Mouse (Mus musculus): ENCODE results near the gene Spint1. TPM values are rescaled to one million over a fixed set of nuclear protein-coding genes. Genes with fewer than 3 reads are reported as not detected.

The Spint1 gene
- polyA plus RNA-seq, 1 experiment = 367 TPM

DNA sequence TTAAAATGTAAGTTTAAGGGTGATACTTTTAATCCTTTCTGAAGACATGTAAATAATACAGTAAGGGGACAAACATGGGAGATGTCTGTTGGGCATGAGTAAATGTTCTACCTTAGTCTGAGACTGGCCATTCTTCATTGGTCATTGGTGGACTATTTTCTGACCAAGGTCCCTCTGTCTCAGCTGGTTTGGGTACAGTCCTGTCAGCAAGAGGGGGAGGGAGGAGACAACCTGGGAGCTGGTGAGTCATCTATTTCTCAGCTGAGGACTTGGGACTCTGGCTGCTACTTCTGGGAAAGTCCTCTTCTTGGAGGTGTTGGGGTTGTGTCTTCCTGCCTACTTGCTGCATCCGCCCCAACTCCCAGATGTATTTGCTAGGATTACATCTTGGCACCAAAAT, 37.0 kb downstream of the Spint1 start:
- H3K27ac ChIP-seq (ENCODE audit: insufficient read depth, low read depth, low read length) = no peak overlapping the region
- no peak for TF ChIP-seq POLR2A (IDR thresholded peaks at IDR 0.05; ENCODE audit: low read depth, low read length)
- TF ChIP-seq CTCF (IDR thresholded peaks at IDR 0.05; ENCODE audit: extremely low read depth, insufficient read length, insufficient replicate concordance, low read depth, low read length) = no peak
- WGBS = 42% methylated on average over 1 of the region's 1 CpGs
- peaks cover 13% of the 10 kb centered on the region for H3K4me1 ChIP-seq (ENCODE audit: control insufficient read depth, insufficient read depth, insufficient read length, low read length)
- H3K27me3 ChIP-seq (ENCODE audit: control insufficient read depth, insufficient read depth, low read length) = no peaks in the 10 kb centered on the region
- H3K36me3 ChIP-seq (ENCODE audit: control insufficient read depth, insufficient read depth, low read length) = no peaks in the 10 kb centered on the region
- H3K4me3 ChIP-seq (ENCODE audit: low read depth, low read length) = no peak overlapping the region

DNA sequence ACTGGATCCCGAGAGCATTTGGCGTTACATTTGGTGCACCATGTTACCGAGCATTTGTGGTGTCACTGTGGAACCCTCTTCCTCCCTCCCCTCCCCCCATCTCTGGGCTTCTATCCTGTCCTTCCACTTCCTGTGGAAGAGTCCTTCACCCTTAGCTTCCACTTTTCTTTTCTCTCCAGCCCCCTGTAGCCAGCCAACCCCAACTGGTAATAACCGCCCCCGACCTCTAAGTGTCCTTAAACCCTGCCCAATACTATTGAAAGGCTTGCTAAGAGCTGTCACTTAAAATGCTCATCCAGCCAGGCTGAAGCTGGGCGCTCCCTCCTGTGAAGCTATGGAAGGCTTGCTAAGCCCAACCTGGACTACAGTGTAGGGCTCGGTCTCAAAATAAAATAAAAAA, 39.8 kb downstream of the Spint1 start:
- whole genome bisulfite sequencing = 85% methylated on average over 7 of the region's 7 CpGs
- Histone ChIP-seq H3K4me1 (ENCODE audit: control insufficient read depth, insufficient read depth, insufficient read length, low read length) (no peaks in the 10 kb centered on the region), H3K4me3 (ENCODE audit: low read depth, low read length) (no peak overlapping the region), H3K27ac (ENCODE audit: insufficient read depth, low read depth, low read length) (no peak overlapping the region), H3K36me3 (ENCODE audit: control insufficient read depth, insufficient read depth, low read length) (no peaks in the 10 kb centered on the region), H3K27me3 (ENCODE audit: control insufficient read depth, insufficient read depth, low read length) (no peaks in the 10 kb centered on the region)
- TF ChIP-seq POLR2A (IDR thresholded peaks at IDR 0.05; ENCODE audit: low read depth, low read length) (no peak), CTCF (IDR thresholded peaks at IDR 0.05; ENCODE audit: extremely low read depth, insufficient read length, insufficient replicate concordance, low read depth, low read length) (no peak)

DNA sequence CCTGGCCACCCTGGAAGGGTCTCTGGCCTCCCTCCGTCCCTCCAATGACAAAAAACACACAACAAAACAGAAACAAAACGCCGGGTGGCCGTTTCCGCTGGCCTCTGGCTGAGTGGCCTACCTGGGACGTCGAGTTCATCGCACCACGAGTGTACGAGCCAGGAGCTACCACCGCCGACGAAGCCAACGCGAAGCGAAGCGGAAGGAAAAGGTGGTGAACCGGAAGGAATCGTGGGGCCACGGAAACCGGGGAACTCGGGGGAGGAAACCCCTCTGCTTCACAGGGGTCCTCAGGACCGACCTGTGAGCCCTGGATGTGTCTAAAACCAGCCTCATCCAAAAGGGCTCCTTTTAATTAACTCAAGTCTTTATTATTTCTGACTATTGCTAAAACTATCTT, 40.6 kb downstream of the Spint1 start:
- no peaks in the 10 kb centered on the region for H3K27me3 ChIP-seq (ENCODE audit: control insufficient read depth, insufficient read depth, low read length)
- H3K27ac ChIP-seq (ENCODE audit: insufficient read depth, low read depth, low read length) = no peak overlapping the region
- no peaks in the 10 kb centered on the region for H3K36me3 ChIP-seq (ENCODE audit: control insufficient read depth, insufficient read depth, low read length)
- H3K4me3 ChIP-seq (ENCODE audit: low read depth, low read length) = no peak overlapping the region
- H3K4me1 ChIP-seq (ENCODE audit: control insufficient read depth, insufficient read depth, insufficient read length, low read length) = no peaks in the 10 kb centered on the region
- WGBS = 93% methylated on average over 23 of the region's 23 CpGs
- TF ChIP-seq POLR2A (IDR thresholded peaks at IDR 0.05; ENCODE audit: low read depth, low read length) = no peak
- TF ChIP-seq CTCF (IDR thresholded peaks at IDR 0.05; ENCODE audit: extremely low read depth, insufficient read length, insufficient replicate concordance, low read depth, low read length) = no peak

DNA sequence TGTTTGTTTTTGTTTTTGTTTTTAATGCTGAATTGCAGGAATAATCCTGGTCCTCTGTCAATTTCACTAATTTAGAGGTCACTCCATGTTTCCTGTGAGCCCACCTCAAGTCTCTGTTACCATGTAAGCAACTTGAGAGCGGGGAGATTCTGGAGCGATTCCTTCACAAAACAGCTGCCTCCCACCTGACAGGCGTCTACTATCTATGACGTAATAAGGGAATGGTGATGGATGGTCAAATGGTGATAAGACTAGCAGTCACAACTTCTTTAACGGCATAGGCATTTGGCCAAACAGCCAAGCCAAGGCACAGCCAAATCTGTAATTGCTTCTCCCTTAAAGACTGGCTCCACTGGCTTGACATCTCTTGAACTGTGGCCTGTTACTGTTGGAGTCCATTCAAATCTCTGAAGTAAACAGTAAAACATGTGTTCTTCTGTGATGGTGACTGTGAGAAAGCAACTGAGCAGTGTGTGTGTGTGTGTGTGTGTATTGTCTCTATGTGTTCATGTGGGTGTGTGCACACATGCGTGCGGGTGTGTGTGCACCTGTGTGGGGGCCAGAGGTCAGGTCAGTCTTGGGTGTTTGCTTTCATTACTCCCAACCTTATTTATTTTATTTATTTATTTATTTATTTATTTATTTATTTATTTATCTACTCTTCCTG, 44.9 kb downstream of the Spint1 start:
- H3K36me3 ChIP-seq (ENCODE audit: control insufficient read depth, insufficient read depth, low read length) = no peaks in the 10 kb centered on the region
- TF ChIP-seq CTCF (IDR thresholded peaks at IDR 0.05; ENCODE audit: extremely low read depth, insufficient read length, insufficient replicate concordance, low read depth, low read length) = no peak
- TF ChIP-seq POLR2A (IDR thresholded peaks at IDR 0.05; ENCODE audit: low read depth, low read length) = no peak
- no peaks in the 10 kb centered on the region for H3K27me3 ChIP-seq (ENCODE audit: control insufficient read depth, insufficient read depth, low read length)
- H3K4me1 ChIP-seq (ENCODE audit: control insufficient read depth, insufficient read depth, insufficient read length, low read length) = 0 out of 2 replicates have a peak, but pooled peaks cover 2% of the 10 kb centered on the region
- no peak overlapping the region for H3K4me3 ChIP-seq (ENCODE audit: low read depth, low read length)
- no peak overlapping the region for H3K27ac ChIP-seq (ENCODE audit: insufficient read depth, low read depth, low read length)
- WGBS = 50% methylated on average over 7 of the region's 7 CpGs

DNA sequence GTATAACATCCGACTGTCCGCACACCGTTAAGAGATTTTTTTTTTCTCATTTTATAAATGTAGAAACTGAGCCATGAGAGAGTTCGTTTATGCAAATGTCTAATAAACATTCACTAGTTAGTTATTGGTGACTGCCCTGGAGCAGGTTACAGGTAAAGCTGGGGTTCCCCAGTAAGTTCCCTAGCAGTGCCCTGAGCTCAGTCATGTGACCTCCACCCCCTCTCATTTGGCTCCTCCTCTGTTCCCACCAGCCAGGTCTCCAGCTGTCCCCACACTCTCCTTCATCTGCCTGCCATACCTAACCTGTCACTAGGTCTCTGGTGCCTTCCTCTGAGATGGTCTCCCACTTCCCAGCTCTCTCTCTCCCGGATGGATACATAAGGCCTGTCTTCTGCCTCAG, 50.2 kb downstream of the Spint1 start:
- H3K4me1 ChIP-seq (ENCODE audit: control insufficient read depth, insufficient read depth, insufficient read length, low read length) = peaks cover 7% of the 10 kb centered on the region; the same call in 1 of the 2 replicates
- no peak overlapping the region for H3K4me3 ChIP-seq (ENCODE audit: low read depth, low read length)
- whole genome bisulfite sequencing = 92% methylated on average over 5 of the region's 5 CpGs
- H3K36me3 ChIP-seq (ENCODE audit: control insufficient read depth, insufficient read depth, low read length) = peaks cover 20% of the 10 kb centered on the region
- TF ChIP-seq CTCF (IDR thresholded peaks at IDR 0.05; ENCODE audit: extremely low read depth, insufficient read length, insufficient replicate concordance, low read depth, low read length) = no peak
- no peak for TF ChIP-seq POLR2A (IDR thresholded peaks at IDR 0.05; ENCODE audit: low read depth, low read length)
- H3K27me3 ChIP-seq (ENCODE audit: control insufficient read depth, insufficient read depth, low read length) = no peaks in the 10 kb centered on the region
- H3K27ac ChIP-seq (ENCODE audit: insufficient read depth, low read depth, low read length) = no peak overlapping the region

DNA sequence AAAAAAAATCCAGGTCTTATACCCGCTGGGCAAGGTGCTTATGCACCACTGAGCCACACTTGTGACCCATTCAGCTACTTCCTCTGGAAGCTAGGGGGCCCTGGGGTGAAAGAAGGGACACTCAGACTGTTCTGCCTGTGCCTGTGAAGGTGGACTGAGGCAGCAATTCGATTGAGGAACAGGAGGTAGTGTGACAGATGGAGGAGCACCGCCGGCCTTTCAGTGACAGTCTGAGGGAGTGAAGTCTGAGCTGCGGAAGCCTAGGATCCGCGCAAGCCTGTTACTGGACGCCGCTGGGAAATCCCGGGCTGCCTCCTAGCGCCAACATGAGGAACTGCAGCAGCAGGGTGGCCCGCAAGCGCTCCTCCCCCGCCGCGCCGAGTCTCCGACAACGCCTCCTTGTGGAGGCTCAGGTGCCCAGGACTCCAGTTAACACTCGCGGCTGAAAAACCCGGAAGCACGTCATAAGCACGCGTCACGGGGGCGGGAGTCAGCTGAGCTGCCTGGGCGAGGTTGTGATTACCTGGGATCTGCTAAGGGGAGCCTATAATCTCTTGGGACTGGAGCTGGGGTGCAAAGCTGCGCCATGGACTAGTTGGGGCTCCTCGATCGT, 51.2 kb downstream of the Spint1 start, which contains the start of gene Vps18:
Vps18 (plus strand) TSS at position 471 of the 613 bp plus-strand sequence.
- 1% methylated on average over 31 of the region's 31 CpGs for WGBS
- no peaks in the 10 kb centered on the region for H3K27me3 ChIP-seq (ENCODE audit: control insufficient read depth, insufficient read depth, low read length)
- peak; percentile 59; the same call in 1 of the 2 replicates for TF ChIP-seq POLR2A (IDR thresholded peaks at IDR 0.05; ENCODE audit: low read depth, low read length)
- TF ChIP-seq CTCF (IDR thresholded peaks at IDR 0.05; ENCODE audit: extremely low read depth, insufficient read length, insufficient replicate concordance, low read depth, low read length) = peak; percentile 99
- peak within 1 kb of the TSS; percentile 79 for H3K4me3 ChIP-seq (ENCODE audit: low read depth, low read length)
- peak within 1 kb of the TSS; percentile 80 for H3K27ac ChIP-seq (ENCODE audit: insufficient read depth, low read depth, low read length)
- peaks cover 28% of the 10 kb centered on the region for H3K36me3 ChIP-seq (ENCODE audit: control insufficient read depth, insufficient read depth, low read length)
- peaks cover 7% of the 10 kb centered on the region; the same call in 1 of the 2 replicates for H3K4me1 ChIP-seq (ENCODE audit: control insufficient read depth, insufficient read depth, insufficient read length, low read length)

DNA sequence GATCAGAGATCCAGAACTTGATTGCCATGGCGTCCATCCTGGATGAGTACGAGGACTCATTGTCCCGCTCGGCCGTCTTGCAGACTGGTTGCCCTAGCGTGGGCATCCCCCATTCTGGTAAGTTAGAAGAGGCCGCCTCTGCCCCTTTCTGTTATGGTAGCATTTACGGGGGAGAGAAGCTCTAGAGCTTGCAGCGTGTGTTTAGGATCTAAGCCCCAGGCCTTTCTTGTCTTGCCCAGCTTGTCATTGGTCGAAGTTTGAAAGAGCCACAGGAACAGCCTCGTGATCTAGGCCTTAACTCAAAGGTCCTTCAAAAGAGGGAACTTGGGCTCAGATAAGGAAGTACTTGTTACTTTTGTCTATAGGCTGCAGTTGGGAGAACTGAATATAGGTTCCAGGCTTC, 51.9 kb downstream of the Spint1 start:
- TF ChIP-seq CTCF (IDR thresholded peaks at IDR 0.05; ENCODE audit: extremely low read depth, insufficient read length, insufficient replicate concordance, low read depth, low read length) (no peak), POLR2A (IDR thresholded peaks at IDR 0.05; ENCODE audit: low read depth, low read length) (no peak)
- H3K36me3 ChIP-seq (ENCODE audit: control insufficient read depth, insufficient read depth, low read length) = peaks cover 35% of the 10 kb centered on the region
- peaks cover 7% of the 10 kb centered on the region; the same call in 1 of the 2 replicates for H3K4me1 ChIP-seq (ENCODE audit: control insufficient read depth, insufficient read depth, insufficient read length, low read length)
- no peaks in the 10 kb centered on the region for H3K27me3 ChIP-seq (ENCODE audit: control insufficient read depth, insufficient read depth, low read length)
- H3K4me3 ChIP-seq (ENCODE audit: low read depth, low read length) = peak overlapping the region; percentile 79
- peak overlapping the region; percentile 80 for H3K27ac ChIP-seq (ENCODE audit: insufficient read depth, low read depth, low read length)
- under 1% methylated on average over 11 of the region's 11 CpGs for WGBS
